Mouse (Mus musculus) forebrain, postnatal 0 days (tissue): ENCODE data around the gene Def6. TPM values are rescaled to one million over a fixed set of nuclear protein-coding genes. Genes with fewer than 3 reads are reported as not detected.

Experiments used
- ATAC-seq: fragments of 200-750 bp; cut with Nextera tagmentation; 2 replicates; pipeline ENCODE4 v1.8.0; 2017; ENCODE audit warnings: mild to moderate bottlenecking, moderate library complexity
- DNase-seq: peaks from one replicate; pipeline ENCODE4 v3.0.0-alpha.2; 2015
- H3K27ac ChIP-seq: fragments of 300-500 bp; sonication (generic); 2 replicates; pipeline ENCODE4 v1.5.1; 2014; ENCODE audit warnings: low read depth, mild to moderate bottlenecking, antibody characterized with exemption, low read length, moderate library complexity, mixed read lengths
- H3K27me3 ChIP-seq: fragments of 300-500 bp; sonication (generic); 2 replicates; pipeline ENCODE4 v1.6.1; 2014; ENCODE audit warnings: mild to moderate bottlenecking, low read length, mixed read lengths; ENCODE audit not compliant: insufficient read depth
- H3K36me3 ChIP-seq: fragments of 300-500 bp; sonication (generic); 2 replicates; pipeline ENCODE4 v1.6.1; 2014; ENCODE audit warnings: mild to moderate bottlenecking, moderate library complexity; ENCODE audit not compliant: insufficient read depth
- H3K4me1 ChIP-seq: fragments of 300-500 bp; sonication (generic); 2 replicates; pipeline ENCODE4 v1.6.1; 2014; ENCODE audit warnings: antibody characterized with exemption; ENCODE audit not compliant: insufficient read depth
- H3K4me2 ChIP-seq: fragments of 300-500 bp; sonication (generic); 2 replicates; pipeline ENCODE4 v1.6.1; 2014; ENCODE audit warnings: low read depth, mild to moderate bottlenecking, moderate library complexity
- H3K4me3 ChIP-seq: fragments of 300-500 bp; sonication (generic); 2 replicates; pipeline ENCODE4 v1.5.1; 2014; ENCODE audit warnings: low read depth, low read length, mixed read lengths
- H3K9ac ChIP-seq: fragments of 300-500 bp; sonication (generic); 2 replicates; pipeline ENCODE4 v1.6.1; 2014; ENCODE audit warnings: mild to moderate bottlenecking
- H3K9me3 ChIP-seq: fragments of 300-500 bp; sonication (generic); 2 replicates; pipeline ENCODE4 v1.6.1; 2016; ENCODE audit warnings: low read length
- CTCF ChIP-seq: sonication (generic); IDR thresholded peaks from 2 replicates; pipeline ENCODE4 v1.5.1; 2016; ENCODE audit warnings: antibody characterized with exemption, control low read depth, low read depth
- WGBS: fragments of 180-500 bp; shearing (Covaris S2); extraction: QIAGEN DNeasy Blood & Tissue Kit; methylation state at CpG from one replicate; pipeline ENCODE4 v1.1.7; 2014; 5-methylcytosine and 5-hydroxymethylcytosine counted together
- polyA plus RNA-seq: library from polyadenylated mRNA; unstranded; fragments of >200 nt; fragmentation: Nextera tagmentation; extraction: Ambion mirVana; gene quantifications from 2 replicates; pipeline ENCODE4 v1.2.1, GENCODE M21; 2015
- total RNA-seq: library from RNA; depleted of rRNA; stranded (reverse); fragments of >200 nt; gene quantifications from 2 replicates; pipeline ENCODE4 v1.2.3, GENCODE M21; 2014

Gene Def6
- total and polyA plus RNA-seq, 2 experiments from 2014 or later = 6.8 to 8.5 TPM

DNA sequence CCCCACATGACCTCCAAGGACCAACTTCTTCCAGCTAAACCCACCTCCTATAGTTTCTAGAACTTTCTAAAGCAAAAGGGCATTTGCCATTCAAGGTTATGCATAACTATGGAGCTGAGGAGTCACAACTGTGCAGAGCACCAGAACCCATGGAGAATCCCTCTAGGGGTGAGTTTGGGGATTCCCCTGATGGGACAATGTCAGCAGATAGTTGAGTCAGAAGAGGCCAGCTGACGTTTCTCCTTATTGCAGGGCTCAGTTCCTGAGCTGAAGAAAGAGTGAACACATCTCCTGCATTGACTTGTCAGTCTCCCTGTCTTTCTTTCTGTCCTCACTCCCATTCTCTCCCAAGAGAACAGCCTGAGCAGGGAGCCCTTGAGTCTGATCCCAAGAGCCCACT lies 14.8 kb upstream of the Def6 start:
- no peak for TF ChIP-seq CTCF
- Histone ChIP-seq H3K36me3 (peaks cover 56% of the 10 kb centered on the region), H3K4me3 (no peak overlapping the region), H3K27ac (no peak overlapping the region), H3K9ac (no peak overlapping the region), H3K27me3 (no peaks in the 10 kb centered on the region), H3K4me2 (no peak overlapping the region), H3K9me3 (no peaks in the 10 kb centered on the region), H3K4me1 (no peaks in the 10 kb centered on the region)
- no peak for ATAC-seq
- WGBS = 71% methylated on average over 1 of the region's 1 CpGs
- no peak for DNase-seq

DNA sequence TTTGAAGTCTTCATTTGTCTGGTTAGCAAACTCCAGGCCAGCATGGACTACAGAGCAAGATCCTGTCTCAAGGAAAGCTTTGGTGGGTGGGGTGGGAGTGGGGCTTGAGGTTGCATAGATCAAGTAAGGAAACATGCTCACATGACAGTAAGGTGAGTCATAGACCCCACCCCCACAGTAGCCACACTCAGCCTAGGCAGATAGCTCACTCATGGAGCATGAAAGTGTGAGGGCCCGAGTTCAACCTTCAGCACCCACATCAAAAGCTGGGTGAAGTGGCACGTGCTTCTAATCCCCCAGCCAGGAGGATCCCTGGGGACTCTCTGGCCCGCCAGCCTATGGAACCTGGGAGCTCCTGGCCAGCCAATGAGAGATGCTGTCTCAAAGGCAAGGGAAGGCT lies 14.0 kb upstream of the Def6 start:
- Histone ChIP-seq H3K4me2 (no peak overlapping the region), H3K27me3 (no peaks in the 10 kb centered on the region), H3K36me3 (peaks cover 62% of the 10 kb centered on the region), H3K9me3 (no peaks in the 10 kb centered on the region), H3K4me3 (no peak overlapping the region), H3K4me1 (no peaks in the 10 kb centered on the region), H3K27ac (no peak overlapping the region), H3K9ac (no peak overlapping the region)
- DNase-seq (no peak), ATAC-seq (no peak)
- WGBS = 79% methylated on average over 3 of the region's 3 CpGs
- TF ChIP-seq CTCF = no peak

DNA sequence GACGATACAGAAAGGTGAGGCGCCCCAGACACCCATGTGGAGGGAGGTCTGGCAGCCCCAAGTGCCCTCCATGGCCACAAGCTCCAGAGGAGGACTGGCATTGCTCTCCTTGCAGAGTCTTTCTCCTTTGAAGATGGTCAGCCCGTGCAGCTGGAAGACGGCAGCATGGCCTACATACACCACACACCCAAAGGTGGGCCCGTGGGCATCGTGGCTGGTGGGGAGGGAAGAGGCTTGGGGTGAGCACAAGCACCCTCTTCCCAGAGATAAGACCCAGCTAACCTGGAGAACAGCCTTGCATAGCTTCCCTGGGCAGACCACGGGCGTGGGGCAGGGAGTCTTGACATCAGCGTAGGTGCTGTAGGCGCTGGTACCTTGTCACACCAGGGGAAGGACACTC lies 12.5 kb upstream of the Def6 start:
- Histone ChIP-seq H3K27me3 (no peaks in the 10 kb centered on the region), H3K9me3 (no peaks in the 10 kb centered on the region), H3K4me3 (no peak overlapping the region), H3K4me1 (no peaks in the 10 kb centered on the region), H3K4me2 (no peak overlapping the region), H3K36me3 (peaks cover 69% of the 10 kb centered on the region), H3K9ac (no peak overlapping the region), H3K27ac (no peak overlapping the region)
- DNase-seq (no peak), ATAC-seq (no peak)
- no peak for TF ChIP-seq CTCF
- 96% methylated on average over 10 of the region's 10 CpGs for WGBS

DNA sequence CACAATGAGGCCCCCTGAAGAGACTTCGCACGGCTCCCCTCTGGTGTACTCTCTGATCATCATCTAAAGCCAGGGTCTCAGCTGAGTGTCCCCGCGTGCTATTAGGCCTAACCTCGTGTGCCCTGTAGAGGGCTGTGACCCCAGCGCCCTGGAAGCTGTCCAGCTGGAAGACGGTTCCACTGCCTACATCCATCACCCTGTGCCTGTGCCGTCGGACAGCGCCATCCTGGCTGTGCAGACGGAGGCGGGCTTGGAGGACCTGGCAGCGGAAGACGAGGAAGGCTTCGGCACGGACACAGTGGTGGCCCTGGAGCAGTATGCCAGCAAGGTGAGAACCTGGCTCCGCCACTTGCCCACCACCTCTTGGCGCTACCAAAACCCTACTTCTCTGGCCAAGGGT lies 9.9 kb upstream of the Def6 start:
- no peak overlapping the region for H3K4me2 ChIP-seq
- no peak for DNase-seq
- ATAC-seq = no peak
- H3K4me3 ChIP-seq = no peak overlapping the region
- no peaks in the 10 kb centered on the region for H3K27me3 ChIP-seq
- peaks cover 74% of the 10 kb centered on the region for H3K36me3 ChIP-seq
- H3K4me1 ChIP-seq = no peaks in the 10 kb centered on the region
- WGBS = 73% methylated on average over 18 of the region's 18 CpGs
- no peaks in the 10 kb centered on the region for H3K9me3 ChIP-seq
- TF ChIP-seq CTCF = no peak
- H3K9ac ChIP-seq = no peak overlapping the region
- H3K27ac ChIP-seq = no peak overlapping the region

- no peak overlapping the region for H3K4me3 ChIP-seq
- H3K4me1 ChIP-seq = no peaks in the 10 kb centered on the region
- WGBS = 85% methylated on average over 14 of the region's 14 CpGs
- ATAC-seq = no peak
- H3K36me3 ChIP-seq = peaks cover 58% of the 10 kb centered on the region
- no peaks in the 10 kb centered on the region for H3K9me3 ChIP-seq
- H3K27ac ChIP-seq = no peak overlapping the region
- no peaks in the 10 kb centered on the region for H3K27me3 ChIP-seq
- no peak for DNase-seq
- no peak for TF ChIP-seq CTCF
- H3K9ac ChIP-seq = no peak overlapping the region
- H3K4me2 ChIP-seq = no peak overlapping the region
These were observed 5.6 kb upstream of the Def6 start for GRCm38 (mm10) chr17:28201982-28202381.

GRCm38 (mm10) chr17:28204052-28204720 lies 3.4 kb upstream of the Def6 start:
- no peaks in the 10 kb centered on the region for H3K9me3 ChIP-seq
- no peak overlapping the region for H3K4me2 ChIP-seq
- H3K4me3 ChIP-seq = no peak overlapping the region
- no peaks in the 10 kb centered on the region for H3K27me3 ChIP-seq
- DNase-seq = peak; percentile 73
- peak; percentile 69 for ATAC-seq
- H3K36me3 ChIP-seq = peaks cover 43% of the 10 kb centered on the region
- TF ChIP-seq CTCF = peak; percentile 93
- WGBS = 38% methylated on average over 14 of the region's 14 CpGs
- no peak overlapping the region for H3K9ac ChIP-seq
- H3K27ac ChIP-seq = no peak overlapping the region
- H3K4me1 ChIP-seq = no peaks in the 10 kb centered on the region

DNA sequence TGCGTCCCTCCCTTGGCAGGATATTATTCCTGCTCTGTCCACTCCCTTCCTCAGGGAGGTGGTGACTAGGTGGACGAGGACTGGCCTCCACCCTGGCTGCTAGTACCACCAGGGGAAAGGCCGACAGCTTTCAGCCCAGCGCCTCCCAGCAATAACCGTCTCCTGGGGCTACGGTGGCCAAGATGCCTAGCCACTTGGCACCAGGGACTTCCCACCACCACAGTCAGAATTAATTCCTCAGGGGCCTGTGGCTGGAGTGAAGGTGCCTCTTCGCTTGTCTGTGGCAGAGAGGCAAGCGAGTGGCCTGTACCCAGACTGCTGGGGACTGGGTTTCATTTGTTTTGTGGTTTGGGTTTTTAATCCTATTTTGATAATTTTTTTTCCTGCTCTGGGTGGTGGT lies 2.1 kb upstream of the Def6 start:
- no peak overlapping the region for H3K9ac ChIP-seq
- H3K4me1 ChIP-seq = no peaks in the 10 kb centered on the region
- peaks cover 35% of the 10 kb centered on the region for H3K36me3 ChIP-seq
- 87% methylated on average over 8 of the region's 8 CpGs for WGBS
- no peak overlapping the region for H3K4me2 ChIP-seq
- H3K4me3 ChIP-seq = no peak overlapping the region
- no peaks in the 10 kb centered on the region for H3K27me3 ChIP-seq
- no peak overlapping the region for H3K27ac ChIP-seq
- H3K9me3 ChIP-seq = no peaks in the 10 kb centered on the region
- no peak for TF ChIP-seq CTCF
- ATAC-seq (no peak), DNase-seq (no peak)
